Mouse (Mus musculus): ENCODE measurements around the gene Slc25a43.
"Not testable (repeated sequence)": the region's sequence is repeated elsewhere in the genome, so short reads cannot be mapped to it uniquely, and the experiment has no call there.

The Slc25a43 gene

GRCm38 (mm10) chrX:36789360-36789759 is 45.9 kb downstream of the Slc25a43 start:
- DNase-seq (ENCODE audit: low spot score), result no peak

DNA sequence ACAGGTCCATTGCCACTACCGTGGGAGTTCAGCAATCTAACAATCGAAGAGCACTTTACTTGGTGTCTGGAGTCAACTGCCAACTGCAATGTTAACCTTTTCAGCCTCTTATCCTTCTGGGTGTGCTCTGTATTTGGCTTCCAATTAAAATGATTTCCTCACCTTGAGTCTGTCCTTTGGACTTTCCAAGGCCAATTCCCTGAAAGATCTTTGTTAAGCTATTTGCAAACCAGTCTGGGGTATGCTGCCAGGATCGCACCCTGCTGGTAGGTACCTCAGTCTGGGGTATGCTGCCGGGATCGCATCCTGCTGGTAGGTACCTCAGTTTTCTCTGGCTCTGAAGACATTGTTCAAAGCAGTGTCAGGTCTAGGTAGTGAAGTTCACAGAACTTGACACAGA is 51.1 kb downstream of the Slc25a43 start:
- DNase-seq (ENCODE audit: low spot score), result no peak

DNA sequence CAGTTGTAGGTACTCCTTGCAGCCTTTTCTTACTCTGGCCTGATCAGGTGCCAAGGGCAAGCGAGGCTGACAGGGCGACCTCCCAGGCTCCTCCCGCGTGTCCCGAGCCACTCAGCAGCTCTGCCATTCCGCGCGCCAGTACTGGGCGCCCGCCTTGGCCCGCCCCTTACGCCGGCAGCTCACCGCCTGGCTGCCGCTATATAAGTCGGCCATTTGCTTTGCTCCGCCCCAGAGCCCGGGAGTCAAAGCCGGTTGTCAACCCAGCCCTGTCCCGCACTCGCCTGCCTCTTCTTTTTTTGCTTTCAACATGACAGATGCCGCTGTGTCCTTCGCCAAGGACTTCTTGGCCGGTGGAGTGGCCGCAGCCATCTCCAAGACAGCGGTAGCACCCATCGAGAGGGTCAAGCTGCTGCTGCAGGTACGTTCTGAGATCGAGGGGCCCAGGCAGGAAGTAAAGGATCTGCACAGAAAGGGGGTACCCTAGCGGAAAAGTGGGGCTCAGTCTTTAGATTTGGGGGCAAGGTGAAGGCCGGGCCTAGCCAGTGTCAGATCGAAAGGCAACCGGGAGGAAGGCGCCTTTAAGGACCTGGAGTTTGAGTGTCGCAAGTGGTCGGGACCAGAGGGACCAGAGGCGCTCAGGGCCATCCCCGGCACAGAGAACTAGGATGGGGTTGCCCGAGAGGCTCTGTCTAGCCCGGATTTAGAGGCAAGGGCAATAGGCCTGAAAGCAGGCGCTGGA is 52.1 kb downstream of the Slc25a43 start, which contains the start of gene Slc25a5:
Gene Slc25a5, plus strand, starts transcription at position 228 of the 739 bp plus-strand sequence.
- DNase-seq (ENCODE audit: low spot score), result peak; percentile 67

DNA sequence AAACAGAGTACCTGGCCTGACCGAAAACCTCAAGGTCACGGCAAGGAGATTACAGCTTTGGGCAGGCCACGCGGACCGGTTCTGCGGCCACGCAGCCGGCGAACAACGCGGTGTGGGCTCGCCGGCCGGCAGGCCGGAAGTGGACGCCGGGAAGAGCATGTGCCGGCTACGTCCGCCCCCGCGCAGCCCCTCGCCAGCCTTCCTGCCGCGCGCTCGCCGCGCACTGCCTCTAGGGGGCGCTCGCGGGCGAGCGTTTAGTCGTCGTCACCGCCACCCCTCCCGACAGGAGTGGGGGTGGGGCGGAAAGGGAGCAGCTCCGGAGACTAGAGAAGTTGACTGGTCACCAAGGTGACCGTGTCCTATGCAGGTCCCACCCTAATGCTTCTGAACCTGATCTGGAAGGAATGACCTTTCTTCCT is 52.7 kb downstream of the Slc25a43 start:
- peak; percentile 73 for DNase-seq (ENCODE audit: low spot score)

DNA sequence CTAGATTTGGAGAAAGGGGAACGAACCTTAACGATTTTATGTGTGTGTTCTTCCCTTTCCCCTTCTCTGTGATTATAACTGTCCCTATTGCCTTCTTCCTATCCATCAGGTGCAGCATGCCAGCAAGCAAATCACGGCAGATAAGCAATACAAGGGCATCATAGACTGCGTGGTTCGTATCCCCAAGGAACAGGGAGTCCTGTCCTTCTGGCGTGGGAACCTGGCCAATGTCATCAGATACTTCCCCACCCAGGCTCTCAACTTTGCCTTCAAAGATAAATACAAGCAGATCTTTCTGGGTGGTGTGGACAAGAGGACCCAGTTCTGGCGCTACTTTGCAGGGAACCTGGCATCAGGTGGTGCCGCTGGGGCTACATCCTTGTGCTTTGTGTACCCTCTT is 53.3 kb downstream of the Slc25a43 start:
- DNase-seq (ENCODE audit: low spot score), result not testable (repeated sequence)

DNA sequence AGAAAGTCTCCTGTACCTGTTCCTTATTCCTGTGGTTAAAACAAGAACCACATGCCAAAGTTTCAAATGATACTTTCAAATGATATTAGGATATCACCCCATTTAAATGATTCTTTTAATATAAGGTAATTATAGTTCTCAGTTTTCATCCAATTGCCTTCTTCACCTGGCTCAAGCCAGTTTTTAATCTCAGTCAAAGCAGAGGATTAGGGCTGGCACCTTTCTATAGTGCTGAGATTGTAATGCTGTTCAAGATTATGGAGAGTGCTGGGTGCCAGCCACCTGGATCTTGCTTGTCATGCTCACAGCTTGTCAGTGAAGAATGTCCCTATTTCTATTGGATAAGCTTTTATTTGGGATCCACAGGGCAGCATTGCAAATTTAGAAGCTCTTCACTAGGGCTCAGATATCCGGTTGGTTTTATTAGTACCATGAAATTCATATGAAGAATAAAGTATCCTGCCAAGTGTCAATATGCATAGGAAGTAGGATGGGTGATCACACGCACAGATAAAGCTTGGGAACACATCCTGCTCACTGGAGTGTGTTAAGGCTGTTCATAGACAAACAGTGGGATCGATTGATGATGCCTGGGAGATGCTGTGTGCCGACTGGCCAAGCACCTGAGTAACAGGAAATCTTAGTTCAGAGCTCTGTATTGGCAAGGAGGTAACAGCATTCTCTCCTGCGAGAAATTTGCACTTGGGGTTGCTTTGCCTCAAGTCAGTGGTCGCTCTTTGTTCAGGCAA is 55.8 kb downstream of the Slc25a43 start:
- no peak for DNase-seq (ENCODE audit: low spot score)

DNA sequence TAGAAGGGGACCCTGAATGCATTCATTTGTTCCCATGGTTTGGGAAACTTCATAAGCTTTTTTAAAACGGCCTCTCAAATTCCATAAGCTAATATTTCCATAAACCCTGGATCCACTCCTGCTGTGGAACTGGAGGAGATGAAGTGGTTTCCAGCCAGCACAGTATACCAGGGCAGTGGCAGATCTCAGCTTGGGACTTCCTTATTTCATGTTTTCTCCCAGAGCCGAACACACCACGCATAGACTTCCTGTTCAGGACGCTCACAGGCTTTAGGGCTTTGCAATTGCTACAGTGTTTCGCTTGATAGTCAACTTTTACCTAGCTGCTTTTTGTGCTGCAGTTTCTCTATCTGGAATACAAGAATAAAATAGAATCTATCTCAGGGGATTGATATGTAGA is 59.7 kb downstream of the Slc25a43 start:
- no peak for DNase-seq (ENCODE audit: low spot score)

DNA sequence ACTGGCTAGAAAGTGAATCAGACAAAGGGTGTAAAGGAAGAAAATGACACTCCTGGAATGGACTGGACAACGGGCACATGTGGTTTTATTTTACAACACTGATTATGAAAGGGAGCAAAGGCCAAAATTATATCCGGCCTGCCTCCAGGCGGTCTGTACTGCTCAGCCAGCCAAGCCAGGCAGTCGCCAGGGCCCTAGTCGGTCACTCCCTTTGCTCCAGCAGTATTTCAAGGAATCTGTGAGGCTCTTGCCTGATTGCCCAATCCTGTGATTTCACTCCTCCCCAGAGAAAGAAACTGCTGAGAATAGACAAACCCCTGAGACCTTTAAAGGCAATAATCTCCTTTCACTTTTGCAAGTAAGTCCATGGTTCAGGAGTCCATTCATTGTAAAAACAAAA is 60.7 kb downstream of the Slc25a43 start:
- DNase-seq (ENCODE audit: low spot score), result no peak

DNA sequence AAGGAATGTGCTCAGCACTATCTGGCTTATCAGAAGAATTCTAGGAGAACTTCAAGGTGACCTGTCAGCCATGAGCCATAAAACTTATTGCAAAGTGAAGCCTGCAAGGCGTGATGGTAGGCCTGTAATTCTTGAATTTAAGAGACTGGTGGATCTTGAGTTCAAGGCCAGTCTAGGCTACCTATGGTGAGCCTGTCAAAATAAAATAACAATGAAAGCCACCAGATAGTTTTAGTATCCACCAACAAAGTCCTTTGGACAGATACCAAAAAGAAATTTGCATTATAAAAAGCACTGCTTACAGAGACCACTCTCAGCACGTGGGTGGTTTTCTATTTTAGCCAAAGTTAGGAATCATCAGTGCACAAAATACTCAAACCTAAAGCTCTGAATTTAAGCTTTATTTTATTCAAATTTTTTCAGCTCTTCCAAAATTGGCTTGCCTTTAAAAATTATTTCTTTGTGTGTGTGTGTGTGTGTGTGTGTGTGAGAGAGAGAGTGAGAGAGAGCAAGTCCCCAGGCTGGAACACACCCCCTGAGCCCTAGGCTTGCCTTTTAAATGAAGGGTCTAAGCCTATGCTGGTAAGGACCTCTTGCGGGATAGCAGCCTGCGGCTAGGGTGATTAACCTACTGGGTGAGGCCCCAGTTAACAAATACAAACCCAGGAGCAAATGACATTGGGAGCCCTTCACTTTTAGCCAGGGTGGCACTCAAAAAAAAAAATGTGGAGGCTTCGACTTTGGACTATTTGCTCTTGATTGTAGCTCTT is 62.2 kb downstream of the Slc25a43 start:
- DNase-seq (ENCODE audit: low spot score), result no peak

- peak; percentile 76 for DNase-seq (ENCODE audit: low spot score)
Observed at GRCm38 (mm10) chrX:36807360-36808317, 64.2 kb downstream of the Slc25a43 start.

DNA sequence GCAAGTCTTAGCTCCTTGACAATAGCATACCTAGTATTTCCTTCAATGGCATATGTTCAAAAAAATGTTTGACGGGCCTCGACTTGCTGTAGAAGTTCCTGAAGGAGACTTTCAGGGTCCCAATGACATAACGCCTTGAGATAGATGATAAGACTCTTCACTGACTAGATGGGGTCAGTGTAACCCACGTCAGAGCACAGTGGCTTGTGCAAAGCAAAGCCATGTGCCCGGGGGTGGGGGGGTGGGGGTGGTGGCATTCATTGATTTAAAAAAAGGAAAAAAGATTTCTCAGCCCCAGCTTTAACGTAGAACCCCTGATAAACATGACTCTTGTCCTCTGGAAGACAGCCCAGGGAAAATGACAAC is 64.8 kb downstream of the Slc25a43 start:
- no peak for DNase-seq (ENCODE audit: low spot score)

- DNase-seq (ENCODE audit: low spot score), result no peak
Observed at GRCm38 (mm10) chrX:36811377-36811776, 67.9 kb downstream of the Slc25a43 start.

- no peak for DNase-seq (ENCODE audit: low spot score)
Observed at GRCm38 (mm10) chrX:36814161-36814836, 70.8 kb downstream of the Slc25a43 start.

- no peak for DNase-seq (ENCODE audit: low spot score)
Observed at GRCm38 (mm10) chrX:36815022-36815421, 71.6 kb downstream of the Slc25a43 start.

DNA sequence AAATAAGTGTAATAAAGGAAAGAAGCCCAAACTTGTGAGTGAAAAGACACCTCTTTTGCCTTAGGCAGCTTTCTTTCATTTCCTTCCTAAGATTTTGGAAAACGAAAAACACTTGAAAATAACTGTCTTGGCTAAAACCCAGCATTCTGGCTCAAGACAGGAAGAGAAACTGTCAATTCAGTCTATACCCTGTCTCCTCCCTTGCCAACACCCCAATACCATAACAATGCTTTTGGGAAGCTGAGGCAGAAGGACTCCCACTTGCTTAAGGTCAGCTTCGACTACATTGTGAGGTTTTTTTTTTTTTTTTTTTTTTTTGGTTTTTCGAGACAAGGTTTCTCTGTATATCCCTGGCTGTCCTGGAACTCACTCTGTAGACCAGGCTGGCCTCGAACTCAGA is 72.0 kb downstream of the Slc25a43 start:
- DNase-seq (ENCODE audit: low spot score), result no peak

- no peak for DNase-seq (ENCODE audit: low spot score)
Observed at GRCm38 (mm10) chrX:36816368-36816899, 73.0 kb downstream of the Slc25a43 start.

DNA sequence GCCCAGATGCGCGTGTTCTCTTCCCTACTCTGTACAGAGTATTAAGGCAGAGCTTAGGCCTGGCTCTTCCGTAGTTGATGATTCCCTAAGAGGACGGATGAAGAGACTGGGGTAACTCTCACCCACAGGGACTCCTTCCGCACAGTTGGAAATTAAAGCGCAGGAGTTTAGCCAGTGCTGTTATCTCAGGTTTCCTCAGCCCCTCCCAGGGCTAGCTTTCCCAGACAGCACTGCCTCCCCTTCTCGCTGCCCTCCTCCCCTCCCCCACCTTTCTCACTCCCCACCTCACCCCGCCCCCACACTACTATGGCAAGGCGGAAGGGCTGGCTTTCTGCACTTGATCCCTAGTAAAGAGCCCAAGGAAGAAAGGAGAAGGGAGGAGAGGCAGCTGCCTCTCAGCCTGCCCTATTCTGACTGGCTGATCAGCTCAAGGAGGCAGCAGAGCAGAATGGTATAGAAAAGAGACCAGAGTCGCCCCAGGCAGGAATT is 73.5 kb downstream of the Slc25a43 start:
- no peak for DNase-seq (ENCODE audit: low spot score)

GRCm38 (mm10) chrX:36819575-36819974 is 76.1 kb downstream of the Slc25a43 start:
- DNase-seq (ENCODE audit: low spot score), result no peak

GRCm38 (mm10) chrX:36820201-36820600 is 76.7 kb downstream of the Slc25a43 start:
- DNase-seq (ENCODE audit: low spot score), result no peak

DNA sequence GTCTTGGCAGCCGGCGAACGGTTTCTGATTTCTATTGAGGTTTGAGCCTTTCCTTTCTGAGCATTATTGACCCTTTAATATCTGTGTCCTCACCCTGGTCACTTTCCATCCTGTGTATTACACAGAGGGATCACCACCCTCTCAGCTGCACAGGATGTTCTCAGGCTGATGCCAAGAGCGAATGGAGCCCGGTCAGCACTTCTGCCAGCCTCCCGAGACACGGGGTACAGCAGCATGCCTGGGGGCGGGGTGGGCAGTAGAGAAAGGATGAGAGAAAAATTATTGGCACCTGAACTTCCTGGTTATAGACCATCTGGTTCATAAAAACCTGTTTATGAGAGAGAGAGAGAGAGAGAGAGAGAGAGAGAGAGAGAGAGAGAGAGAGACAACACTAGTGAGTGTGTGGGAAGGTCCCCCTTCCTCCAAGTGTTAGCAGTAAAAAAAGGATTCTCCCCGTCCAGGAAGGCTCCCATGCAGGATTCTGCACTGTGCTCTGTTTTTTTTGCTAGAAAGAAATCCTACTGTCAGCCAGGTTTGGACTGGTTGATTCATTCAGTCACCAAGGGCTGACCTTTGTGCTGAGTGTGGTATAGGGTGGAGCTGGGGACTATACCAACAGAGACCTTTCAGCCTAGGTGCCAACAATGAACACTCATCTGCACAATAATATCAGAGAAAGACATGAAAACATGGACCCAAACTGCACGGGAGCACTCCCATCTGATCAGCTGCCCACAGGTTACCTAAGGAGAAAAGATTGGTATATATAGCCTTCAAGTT is 80.7 kb downstream of the Slc25a43 start:
- no peak for DNase-seq (ENCODE audit: low spot score)
